Mouse (Mus musculus) heart, embryonic 16.5 days (tissue): Measurements from ENCODE around the gene 4930412O13Rik. TPM values are rescaled to one million over a fixed set of nuclear protein-coding genes. Genes with fewer than 3 reads are reported as not detected.

Experiments
- ATAC-seq: fragments of 200-750 bp; cut with Nextera tagmentation; replicated peaks from 2 replicates; pipeline ENCODE4 v1.8.0; 2017; ENCODE audit warnings: moderate number of reproducible peaks; ENCODE audit not compliant: insufficient read depth, low FRiP score; ENCODE audit errors: extremely low read depth
- H3K27ac ChIP-seq: fragments of 300-500 bp; sonication (generic); 2 replicates; pipeline ENCODE4 v1.5.1; 2014; ENCODE audit warnings: mild to moderate bottlenecking, low read length, control low read depth, moderate library complexity
- H3K27me3 ChIP-seq: fragments of 300-500 bp; sonication (generic); 2 replicates; pipeline ENCODE4 v1.6.1; 2014; ENCODE audit warnings: low read length, mixed read lengths; ENCODE audit not compliant: control insufficient read depth, insufficient read depth
- H3K36me3 ChIP-seq: fragments of 300-500 bp; sonication (generic); 2 replicates; pipeline ENCODE4 v1.6.1; 2014; ENCODE audit not compliant: control insufficient read depth, insufficient read depth
- H3K4me1 ChIP-seq: fragments of 300-500 bp; sonication (generic); 2 replicates; pipeline ENCODE4 v1.6.1; 2014; ENCODE audit warnings: low read length, mixed read lengths; ENCODE audit not compliant: control insufficient read depth, insufficient read depth
- H3K4me2 ChIP-seq: fragments of 300-500 bp; sonication (generic); 2 replicates; pipeline ENCODE4 v1.6.1; 2014; ENCODE audit warnings: low read depth, mild to moderate bottlenecking, control low read depth, low read length
- H3K4me3 ChIP-seq: fragments of 300-500 bp; sonication (generic); 2 replicates; pipeline ENCODE4 v1.5.1; 2014; ENCODE audit warnings: mild to moderate bottlenecking, control low read depth, low read length
- H3K9ac ChIP-seq: fragments of 300-500 bp; sonication (generic); 2 replicates; pipeline ENCODE4 v1.6.1; 2014; ENCODE audit warnings: low read length, control low read depth
- H3K9me3 ChIP-seq: fragments of 300-500 bp; sonication (generic); replicated peaks from 2 replicates; pipeline ENCODE4 v1.6.1; 2016; ENCODE audit warnings: low read length; ENCODE audit not compliant: control insufficient read depth
- WGBS: fragments of 180-500 bp; shearing (Covaris S2); extraction: QIAGEN DNeasy Blood & Tissue Kit; methylation state at CpG from one replicate; pipeline ENCODE4 v1.1.7; 2014; 5-methylcytosine and 5-hydroxymethylcytosine counted together
- polyA plus RNA-seq: library from polyadenylated mRNA; unstranded; fragments of >200 nt; fragmentation: Nextera tagmentation; extraction: Ambion mirVana; gene quantifications from 2 replicates; pipeline ENCODE4 v1.2.1, GENCODE M21; 2015

4930412O13Rik gene
- polyA plus RNA-seq, 1 experiment from 2014 or later = not detected

DNA sequence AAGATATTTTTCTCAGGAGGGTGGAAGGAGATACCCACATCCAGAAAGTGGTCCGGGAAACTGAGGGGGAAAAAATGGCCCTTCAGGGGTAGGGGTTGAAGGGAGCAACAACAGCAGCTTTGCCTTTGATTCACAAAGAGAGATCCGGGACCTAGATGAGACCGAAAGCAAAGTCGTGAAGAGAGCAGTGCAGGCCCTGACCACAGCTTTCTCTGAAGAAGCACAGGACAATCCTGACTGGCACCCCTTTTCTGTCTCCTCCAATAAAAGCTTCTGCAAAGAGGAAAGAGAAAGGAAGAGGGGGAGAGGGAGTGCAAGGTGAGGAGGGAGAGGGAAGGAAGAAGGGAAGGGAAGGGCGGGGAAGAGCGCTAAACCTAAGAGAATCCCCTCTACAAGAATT, 9.3 kb upstream of the 4930412O13Rik start:
- H3K9me3 ChIP-seq = no peaks in the 10 kb centered on the region
- H3K36me3 ChIP-seq = no peaks in the 10 kb centered on the region
- H3K4me2 ChIP-seq = peak overlapping the region; percentile 39
- peak overlapping the region; percentile 51 for H3K27ac ChIP-seq
- H3K4me3 ChIP-seq = 0 out of 2 replicates have a peak overlapping the region, but pooled peaks have one; percentile 3
- H3K27me3 ChIP-seq = peaks cover 26% of the 10 kb centered on the region
- peak overlapping the region; percentile 28 for H3K9ac ChIP-seq
- 35% methylated on average over 6 of the region's 6 CpGs for WGBS
- no peak for ATAC-seq
- H3K4me1 ChIP-seq = no peaks in the 10 kb centered on the region; the same call in 1 of the 2 replicates

DNA sequence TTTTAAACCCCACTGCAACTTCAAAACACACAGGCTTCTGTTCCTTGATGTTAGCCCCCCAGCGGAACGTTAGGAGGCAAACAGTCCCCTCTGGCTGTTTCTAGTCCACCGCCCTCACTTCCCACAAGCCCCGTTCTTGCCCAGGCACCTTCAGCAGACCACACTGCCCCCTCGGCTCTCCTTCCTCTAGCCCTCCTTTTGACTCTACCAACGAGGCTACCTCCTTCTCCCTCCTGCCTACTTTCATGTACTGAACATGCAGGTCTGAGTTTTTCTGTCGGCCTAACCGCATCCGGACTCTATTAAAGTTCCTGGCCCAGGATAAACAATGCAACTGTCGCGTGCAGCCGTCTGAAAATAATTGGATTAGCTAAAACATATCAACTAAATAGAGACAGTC, 8.4 kb upstream of the 4930412O13Rik start:
- 28% methylated on average over 12 of the region's 12 CpGs for WGBS
- H3K9ac ChIP-seq = no peak overlapping the region
- no peak for ATAC-seq
- H3K4me2 ChIP-seq = peak overlapping the region; percentile 39
- H3K9me3 ChIP-seq = no peaks in the 10 kb centered on the region
- no peaks in the 10 kb centered on the region for H3K36me3 ChIP-seq
- peak overlapping the region; percentile 16 for H3K4me3 ChIP-seq
- H3K4me1 ChIP-seq = peaks cover 4% of the 10 kb centered on the region; the same call in 1 of the 2 replicates
- H3K27ac ChIP-seq = peak overlapping the region; percentile 19; the same call in 1 of the 2 replicates
- peaks cover 28% of the 10 kb centered on the region for H3K27me3 ChIP-seq

DNA sequence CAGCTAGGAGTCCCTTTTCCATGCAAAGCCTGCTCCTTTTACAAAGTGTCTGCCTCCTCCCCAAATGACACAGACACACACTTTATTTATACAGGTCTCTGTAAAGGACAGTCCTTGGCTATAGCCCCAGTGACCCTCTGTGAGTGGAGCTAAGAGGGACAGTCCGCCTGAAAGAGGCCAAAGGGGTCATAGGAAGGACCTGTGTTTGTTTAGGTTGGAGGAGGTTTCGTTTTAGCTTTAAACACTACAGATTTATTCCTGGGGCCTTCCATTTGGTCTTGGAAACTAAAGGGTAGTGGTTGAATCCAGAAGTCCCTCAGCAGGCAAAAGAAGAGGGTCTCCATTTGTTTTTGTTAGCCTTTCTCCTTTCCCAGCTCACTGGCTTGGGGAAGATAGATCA, 7.3 kb upstream of the 4930412O13Rik start:
- peaks cover 28% of the 10 kb centered on the region for H3K27me3 ChIP-seq
- 48% methylated on average over 2 of the region's 2 CpGs for WGBS
- no peaks in the 10 kb centered on the region for H3K36me3 ChIP-seq
- H3K9me3 ChIP-seq = no peaks in the 10 kb centered on the region
- no peak overlapping the region for H3K27ac ChIP-seq
- H3K4me1 ChIP-seq = peaks cover 6% of the 10 kb centered on the region
- ATAC-seq = no peak
- no peak overlapping the region for H3K4me3 ChIP-seq
- H3K4me2 ChIP-seq = 0 out of 2 replicates have a peak overlapping the region, but pooled peaks have one; percentile 11
- H3K9ac ChIP-seq = no peak overlapping the region

DNA sequence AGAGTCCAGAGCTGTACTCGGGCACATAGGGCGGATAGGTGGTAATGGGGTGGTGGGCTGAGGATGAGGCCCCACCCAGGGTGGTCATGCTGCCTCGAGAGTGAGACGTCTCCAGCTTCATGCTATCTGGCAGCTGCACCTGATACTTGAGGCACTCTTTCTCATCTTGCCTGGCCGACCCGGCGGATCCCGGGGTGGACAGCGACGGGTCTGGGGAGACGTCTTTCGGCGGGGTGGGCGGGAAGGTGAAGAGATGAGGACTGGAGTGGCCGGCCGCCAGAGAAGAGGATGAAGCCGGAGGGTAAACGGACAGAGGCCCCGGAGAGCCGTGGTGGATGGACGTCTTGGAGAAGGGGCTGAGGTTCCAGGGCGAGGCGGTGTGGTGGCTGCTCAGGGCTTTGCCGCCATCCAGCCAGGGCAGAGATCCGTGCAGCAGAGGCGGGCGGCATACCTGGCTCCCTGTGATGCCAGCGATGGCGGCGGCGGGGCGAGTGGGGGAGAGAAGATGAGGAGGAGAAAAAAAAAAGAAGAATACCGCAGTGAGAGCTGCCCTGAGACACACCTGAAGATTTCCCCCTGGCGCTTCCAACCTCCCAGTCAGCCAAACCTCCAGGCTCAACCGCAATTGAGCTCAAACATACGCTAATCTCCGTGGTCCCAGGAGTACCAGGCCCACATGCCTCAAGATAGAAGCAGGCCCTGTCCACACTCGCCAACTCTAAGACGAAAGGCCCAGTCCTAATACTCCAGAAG, 6.4 kb upstream of the 4930412O13Rik start:
- Histone ChIP-seq H3K4me2 (peak overlapping the region; percentile 26), H3K27ac (no peak overlapping the region)

DNA sequence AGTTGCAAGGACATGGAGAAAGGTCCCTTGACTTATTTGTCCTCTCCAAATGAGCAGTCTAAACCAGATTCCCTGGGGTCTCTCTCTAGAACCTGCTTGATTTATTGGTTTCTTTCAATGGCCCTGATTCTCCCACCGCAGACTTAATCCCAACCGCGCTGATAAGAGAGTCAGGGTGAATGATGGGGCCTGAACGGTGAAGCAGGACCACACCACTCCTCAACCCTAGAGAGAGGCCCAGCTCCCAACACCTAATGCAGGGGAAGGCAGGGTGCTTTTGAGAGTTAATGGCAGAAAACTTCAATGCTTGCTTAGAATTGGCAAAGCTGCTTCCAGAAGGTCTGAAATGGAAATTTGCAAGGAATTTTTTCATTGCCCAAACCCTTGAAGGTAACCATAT, 5.8 kb upstream of the 4930412O13Rik start:
- Histone ChIP-seq H3K36me3 (no peaks in the 10 kb centered on the region), H3K27ac (no peak overlapping the region), H3K9ac (no peak overlapping the region), H3K4me2 (peak overlapping the region; percentile 26), H3K27me3 (peaks cover 34% of the 10 kb centered on the region), H3K4me3 (peak overlapping the region; percentile 66), H3K9me3 (no peaks in the 10 kb centered on the region), H3K4me1 (peaks cover 12% of the 10 kb centered on the region)
- no peak for ATAC-seq
- WGBS = 24% methylated on average over 4 of the region's 4 CpGs

More for the DNA sequence above, 6.4 kb upstream of the 4930412O13Rik start:
- Histone ChIP-seq H3K4me3 (peak overlapping the region; percentile 66), H3K9me3 (no peaks in the 10 kb centered on the region), H3K9ac (0 out of 2 replicates have a peak overlapping the region, but pooled peaks have one; percentile 15), H3K4me1 (peaks cover 6% of the 10 kb centered on the region), H3K36me3 (no peaks in the 10 kb centered on the region), H3K27me3 (peaks cover 28% of the 10 kb centered on the region)
- ATAC-seq = no peak
- WGBS = 18% methylated on average over 39 of the region's 39 CpGs

DNA sequence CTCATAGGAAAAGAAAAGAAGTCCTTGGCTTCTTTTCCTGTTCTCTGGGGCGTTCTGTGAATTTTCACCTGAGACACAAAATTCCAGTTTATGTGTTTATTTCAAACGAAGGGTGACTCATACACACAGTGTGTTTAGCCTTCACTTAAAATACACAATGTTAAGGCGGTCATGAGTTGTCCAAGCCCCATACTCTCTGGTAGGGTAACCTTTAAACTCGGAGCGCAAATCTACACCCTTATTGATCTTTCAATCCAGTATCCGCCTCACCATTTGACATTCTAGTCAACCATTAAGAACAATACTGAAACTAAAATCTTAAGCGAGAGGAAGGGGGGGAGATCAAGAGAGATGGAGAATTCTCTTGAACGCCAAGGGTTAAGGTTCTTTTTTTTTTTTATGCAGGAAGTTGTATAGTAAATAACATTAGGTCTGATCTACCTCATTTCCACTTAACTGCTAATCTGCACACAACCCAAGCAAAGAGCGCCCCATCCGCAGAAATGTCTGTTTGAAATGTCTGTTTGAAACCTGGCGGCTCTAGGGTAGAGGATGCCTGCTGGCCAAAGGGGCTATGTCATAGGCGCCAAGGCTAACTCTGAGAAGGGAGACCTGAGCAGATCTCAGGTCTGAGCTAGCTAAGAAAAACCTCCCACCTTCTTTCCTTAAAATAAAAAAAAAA, 5.2 kb upstream of the 4930412O13Rik start:
- no peak overlapping the region for H3K9ac ChIP-seq
- peaks cover 14% of the 10 kb centered on the region for H3K4me1 ChIP-seq

DNA sequence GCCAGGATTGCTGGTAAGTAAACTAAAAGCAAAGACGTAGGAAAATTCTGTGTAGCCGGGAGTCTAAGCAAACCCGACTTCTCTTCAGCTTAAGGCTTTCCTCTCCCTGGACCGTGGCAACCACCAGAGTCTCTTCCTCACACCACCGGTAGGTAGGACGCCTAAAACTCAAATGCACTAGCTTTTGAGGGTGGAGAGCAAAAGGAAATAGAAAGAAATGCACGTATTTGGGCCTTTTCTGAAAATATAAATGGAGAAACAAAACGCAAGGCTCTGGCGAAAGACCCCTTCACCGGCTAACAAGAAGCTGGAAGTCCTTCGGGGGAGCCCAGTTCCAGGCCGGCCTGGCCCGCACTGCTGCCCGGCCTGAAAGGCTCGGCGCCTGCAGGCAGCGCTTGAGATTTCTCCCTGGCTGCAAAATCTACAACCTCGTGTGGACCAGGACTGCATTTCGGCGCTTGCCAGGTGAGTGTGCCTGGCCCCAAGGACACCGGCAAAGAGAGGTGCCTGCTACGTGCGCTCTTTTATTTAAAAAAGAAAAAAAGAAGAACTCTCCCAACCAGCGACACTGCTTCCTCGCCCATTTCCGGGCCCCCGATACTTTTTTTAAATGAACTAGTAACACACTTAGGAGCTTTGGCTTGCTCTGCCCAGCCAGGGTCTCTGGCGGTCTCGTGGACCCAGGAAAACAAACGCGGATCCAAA, 4.3 kb upstream of the 4930412O13Rik start:
- Histone ChIP-seq H3K4me3 (peak overlapping the region; percentile 66), H3K27ac (no peak overlapping the region; the same call in 1 of the 2 replicates), H3K9me3 (no peaks in the 10 kb centered on the region), H3K4me2 (peak overlapping the region; percentile 95), H3K4me1 (peaks cover 17% of the 10 kb centered on the region), H3K27me3 (peaks cover 38% of the 10 kb centered on the region), H3K36me3 (no peaks in the 10 kb centered on the region), H3K9ac (peak overlapping the region; percentile 67)
- WGBS = 9% methylated on average over 31 of the region's 31 CpGs
- no peak for ATAC-seq

More for the DNA sequence above, 5.2 kb upstream of the 4930412O13Rik start:
- Histone ChIP-seq H3K27me3 (peaks cover 37% of the 10 kb centered on the region), H3K9me3 (no peaks in the 10 kb centered on the region), H3K36me3 (no peaks in the 10 kb centered on the region), H3K4me3 (peak overlapping the region; percentile 66), H3K4me2 (peak overlapping the region; percentile 95), H3K27ac (no peak overlapping the region)
- 41% methylated on average over 12 of the region's 12 CpGs for WGBS
- no peak for ATAC-seq

DNA sequence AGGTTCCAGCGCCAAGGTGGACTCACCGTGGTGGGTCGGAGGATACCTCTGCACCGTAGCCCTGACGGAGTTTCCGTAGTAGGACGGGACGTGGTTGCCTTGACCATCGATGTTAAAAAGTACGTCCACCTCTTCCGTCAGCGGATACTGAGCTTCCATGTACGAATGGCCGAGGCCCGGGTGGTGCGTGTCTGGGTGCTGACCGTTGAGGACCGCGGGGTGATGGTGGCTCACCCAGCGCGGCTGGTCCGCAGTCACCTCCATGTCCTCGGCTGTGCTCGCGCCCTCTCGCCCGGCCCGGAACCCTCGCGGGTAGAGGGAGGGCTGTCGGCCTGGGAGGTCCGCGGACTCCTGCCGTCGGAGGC, 3.7 kb upstream of the 4930412O13Rik start:
- Histone ChIP-seq H3K36me3 (no peaks in the 10 kb centered on the region), H3K9me3 (no peaks in the 10 kb centered on the region), H3K4me1 (peaks cover 17% of the 10 kb centered on the region), H3K4me2 (peak overlapping the region; percentile 95), H3K27me3 (peaks cover 44% of the 10 kb centered on the region), H3K4me3 (peak overlapping the region; percentile 66), H3K9ac (peak overlapping the region; percentile 67), H3K27ac (no peak overlapping the region; the same call in 1 of the 2 replicates)
- no peak for ATAC-seq
- under 1% methylated on average over 35 of the region's 35 CpGs for WGBS
